Mouse (Mus musculus) embryonic facial prominence, embryonic 11.5 days (tissue): ENCODE data around the gene Onecut3. TPM values are rescaled to one million over a fixed set of nuclear protein-coding genes. Genes with fewer than 3 reads are reported as not detected.

ENCODE experiments used
- ATAC-seq: fragments of 200-750 bp; cut with Nextera tagmentation; replicated peaks from 2 replicates; pipeline ENCODE4 v1.8.0; 2017; ENCODE audit warnings: low read depth; ENCODE audit not compliant: insufficient number of reproducible peaks, low FRiP score, low TSS enrichment
- DNase-seq: peaks from one replicate; pipeline ENCODE4 v3.0.0-alpha.2; 2015; ENCODE audit warnings: low spot score
- H3K27ac ChIP-seq: fragments of 300-500 bp; sonication (generic); replicated peaks from 2 replicates; pipeline ENCODE4 v1.5.1; 2014; ENCODE audit warnings: mild to moderate bottlenecking, low read depth, low read length, control low read depth
- H3K27me3 ChIP-seq: fragments of 300-500 bp; sonication (generic); 2 replicates; pipeline ENCODE4 v1.6.1; 2014; ENCODE audit warnings: mild to moderate bottlenecking, low read length, moderate library complexity, mixed read lengths; ENCODE audit not compliant: control insufficient read depth, insufficient read depth
- H3K36me3 ChIP-seq: fragments of 300-500 bp; sonication (generic); replicated peaks from 2 replicates; pipeline ENCODE4 v1.6.1; 2014; ENCODE audit warnings: low read depth, mild to moderate bottlenecking, low read length, moderate library complexity, mixed read lengths; ENCODE audit not compliant: control insufficient read depth, insufficient read depth
- H3K4me1 ChIP-seq: fragments of 300-500 bp; sonication (generic); 2 replicates; pipeline ENCODE4 v1.6.1; 2014; ENCODE audit warnings: low read length, mixed read lengths; ENCODE audit not compliant: control insufficient read depth, insufficient read depth
- H3K4me2 ChIP-seq: fragments of 300-500 bp; sonication (generic); 2 replicates; pipeline ENCODE4 v1.6.1; 2014; ENCODE audit warnings: low read depth, mild to moderate bottlenecking, control low read depth, low read length, moderate library complexity
- H3K4me3 ChIP-seq: fragments of 300-500 bp; sonication (generic); 2 replicates; pipeline ENCODE4 v1.5.1; 2014; ENCODE audit warnings: low read depth, low read length, control low read depth
- H3K9ac ChIP-seq: fragments of 300-500 bp; sonication (generic); replicated peaks from 2 replicates; pipeline ENCODE4 v1.6.1; 2014; ENCODE audit warnings: mild to moderate bottlenecking, control low read depth, low read length
- H3K9me3 ChIP-seq: fragments of 300-500 bp; sonication (generic); replicated peaks from 2 replicates; pipeline ENCODE4 v1.6.1; 2016; ENCODE audit warnings: mild to moderate bottlenecking, low read length, inconsistent platforms, mixed read lengths; ENCODE audit not compliant: control insufficient read depth
- WGBS: fragments of 180-500 bp; shearing (Covaris S2); extraction: QIAGEN DNeasy Blood & Tissue Kit; methylation state at CpG from one replicate; pipeline ENCODE4 v1.1.7; 2014; 5-methylcytosine and 5-hydroxymethylcytosine counted together
- polyA plus RNA-seq: library from polyadenylated mRNA; unstranded; fragments of >200 nt; fragmentation: Nextera tagmentation; extraction: Ambion mirVana; gene quantifications from 2 replicates; pipeline ENCODE4 v1.2.1, GENCODE M21; 2014

Onecut3 gene
- polyA plus RNA-seq, 1 experiment from 2014 or later = 0.22 TPM

DNA sequence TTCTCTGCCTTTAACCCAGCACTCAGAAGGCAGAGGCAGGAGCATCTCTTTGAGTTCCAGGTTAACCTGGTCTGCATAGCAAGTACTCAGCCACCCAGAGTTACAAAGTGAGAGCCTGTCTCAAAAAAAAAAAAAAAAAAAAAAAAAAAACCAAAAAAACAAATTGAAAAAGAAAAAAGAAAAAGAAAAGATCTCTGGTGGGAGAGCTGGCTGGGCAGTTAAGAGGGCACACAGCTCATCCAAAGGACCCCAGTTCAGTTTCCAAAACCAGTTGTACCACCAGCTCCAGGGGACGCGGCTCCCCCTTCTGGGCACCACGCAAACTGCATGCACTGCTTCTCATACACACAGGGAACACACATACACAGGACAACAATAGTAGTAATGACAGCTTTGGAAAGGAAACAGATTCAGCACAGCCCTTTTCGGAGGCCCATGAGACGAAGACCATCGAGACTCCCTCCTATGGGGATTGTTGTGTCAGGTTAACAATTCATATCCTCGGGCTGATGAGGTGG is 7.7 kb upstream of the Onecut3 start:
- Histone ChIP-seq H3K4me3 (no peak overlapping the region), H3K4me2 (no peak overlapping the region), H3K4me1 (no peaks in the 10 kb centered on the region; the same call in 1 of the 2 replicates), H3K27ac (no peak overlapping the region), H3K36me3 (no peaks in the 10 kb centered on the region), H3K9me3 (no peaks in the 10 kb centered on the region), H3K9ac (no peak overlapping the region), H3K27me3 (peaks cover 69% of the 10 kb centered on the region)
- WGBS = 75% methylated on average over 7 of the region's 7 CpGs
- ATAC-seq (no peak), DNase-seq (no peak)

GRCm38 (mm10) chr10:80490051-80490450 is 4.6 kb upstream of the Onecut3 start:
- no peaks in the 10 kb centered on the region for H3K36me3 ChIP-seq
- no peak for DNase-seq
- H3K27ac ChIP-seq = no peak overlapping the region
- no peak overlapping the region for H3K4me2 ChIP-seq
- WGBS = 2% methylated on average over 22 of the region's 22 CpGs
- H3K4me3 ChIP-seq = no peak overlapping the region
- ATAC-seq = no peak
- no peak overlapping the region for H3K9ac ChIP-seq
- H3K4me1 ChIP-seq = peaks cover 2% of the 10 kb centered on the region; the same call in 1 of the 2 replicates
- no peaks in the 10 kb centered on the region for H3K9me3 ChIP-seq
- H3K27me3 ChIP-seq = peaks cover 83% of the 10 kb centered on the region

DNA sequence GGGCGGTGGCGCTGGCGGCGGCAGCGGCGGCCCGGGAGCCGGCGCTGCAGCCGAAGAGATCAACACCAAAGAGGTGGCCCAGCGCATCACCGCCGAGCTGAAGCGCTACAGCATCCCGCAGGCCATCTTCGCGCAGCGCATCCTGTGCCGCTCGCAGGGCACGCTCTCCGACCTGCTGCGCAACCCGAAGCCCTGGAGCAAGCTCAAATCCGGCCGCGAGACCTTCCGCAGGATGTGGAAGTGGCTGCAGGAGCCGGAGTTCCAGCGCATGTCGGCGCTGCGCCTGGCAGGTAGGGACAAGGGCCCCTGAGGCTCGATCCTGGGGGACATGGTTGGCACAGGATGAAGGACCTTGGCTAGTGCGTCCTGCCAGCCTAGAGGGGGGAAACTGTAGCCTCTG is 1.3 kb downstream of the Onecut3 start:
- ATAC-seq (no peak), DNase-seq (no peak)
- H3K4me3 ChIP-seq = peak overlapping the region; percentile 8; the same call in 1 of the 2 replicates
- no peaks in the 10 kb centered on the region for H3K9me3 ChIP-seq
- under 1% methylated on average over 33 of the region's 35 CpGs for WGBS
- H3K9ac ChIP-seq = no peak overlapping the region; the same call in 1 of the 2 replicates
- peak overlapping the region; percentile 58 for H3K4me2 ChIP-seq
- H3K36me3 ChIP-seq = no peaks in the 10 kb centered on the region
- H3K27ac ChIP-seq = no peak overlapping the region
- H3K27me3 ChIP-seq = peaks cover 99% of the 10 kb centered on the region
- peaks cover 10% of the 10 kb centered on the region for H3K4me1 ChIP-seq

GRCm38 (mm10) chr10:80496421-80496820 is 1.8 kb downstream of the Onecut3 start:
- Histone ChIP-seq H3K4me2 (no peak overlapping the region), H3K4me1 (peaks cover 10% of the 10 kb centered on the region), H3K9ac (no peak overlapping the region), H3K27me3 (peaks cover 99% of the 10 kb centered on the region), H3K9me3 (no peaks in the 10 kb centered on the region), H3K4me3 (no peak overlapping the region), H3K27ac (no peak overlapping the region), H3K36me3 (no peaks in the 10 kb centered on the region)
- DNase-seq (no peak), ATAC-seq (no peak)
- WGBS = 1% methylated on average over 20 of the region's 20 CpGs

- no peak overlapping the region for H3K9ac ChIP-seq
- WGBS = 0% methylated on average over 7 of the region's 7 CpGs
Measured at GRCm38 (mm10) chr10:80502291-80502690, 7.7 kb downstream of the Onecut3 start.

DNA sequence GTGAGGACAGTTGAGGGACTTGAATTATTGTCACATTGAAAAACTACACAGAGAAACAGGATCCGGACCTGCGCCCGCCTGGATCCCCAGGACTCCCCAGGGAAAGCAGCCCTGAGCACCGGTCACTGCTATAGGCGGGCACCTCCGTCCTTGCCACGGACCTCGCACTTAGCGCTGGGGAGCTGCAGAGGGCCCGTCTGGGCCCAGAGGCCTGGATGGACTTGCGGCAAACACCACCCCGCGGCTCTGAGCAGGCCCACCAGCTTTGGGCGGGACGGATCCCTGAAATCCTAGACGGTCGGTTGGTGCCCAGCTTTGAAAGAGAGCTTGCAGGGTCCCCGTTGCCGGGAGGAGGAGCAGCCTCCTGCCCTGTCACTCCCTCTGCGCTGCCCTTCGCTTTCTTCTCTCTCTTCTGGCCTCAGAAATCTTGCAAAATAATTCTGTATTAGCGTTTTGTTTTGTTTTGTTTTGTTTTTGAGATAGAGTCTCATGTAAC is 8.2 kb downstream of the Onecut3 start:
- H3K27ac ChIP-seq = no peak overlapping the region
- DNase-seq (no peak), ATAC-seq (no peak)
- H3K9ac ChIP-seq = no peak overlapping the region
- no peak overlapping the region for H3K4me3 ChIP-seq
- no peaks in the 10 kb centered on the region for H3K4me1 ChIP-seq
- peaks cover 73% of the 10 kb centered on the region for H3K27me3 ChIP-seq
- H3K4me2 ChIP-seq = no peak overlapping the region
- no peaks in the 10 kb centered on the region for H3K9me3 ChIP-seq
- no peaks in the 10 kb centered on the region for H3K36me3 ChIP-seq
- WGBS = under 1% methylated on average over 22 of the region's 22 CpGs

More at GRCm38 (mm10) chr10:80502291-80502690, 7.7 kb downstream of the Onecut3 start:
- Histone ChIP-seq H3K36me3 (no peaks in the 10 kb centered on the region), H3K9me3 (no peaks in the 10 kb centered on the region), H3K4me2 (no peak overlapping the region), H3K27me3 (peaks cover 79% of the 10 kb centered on the region), H3K4me3 (no peak overlapping the region), H3K4me1 (no peaks in the 10 kb centered on the region), H3K27ac (no peak overlapping the region)
- ATAC-seq (no peak), DNase-seq (no peak)

GRCm38 (mm10) chr10:80503599-80504220 is 9.1 kb downstream of the Onecut3 start:
- under 1% methylated on average over 27 of the region's 27 CpGs for WGBS
- Histone ChIP-seq H3K36me3 (no peaks in the 10 kb centered on the region), H3K27me3 (peaks cover 65% of the 10 kb centered on the region), H3K4me1 (no peaks in the 10 kb centered on the region), H3K9ac (no peak overlapping the region), H3K9me3 (no peaks in the 10 kb centered on the region), H3K4me2 (no peak overlapping the region), H3K27ac (no peak overlapping the region), H3K4me3 (no peak overlapping the region)
- DNase-seq = no peak
- ATAC-seq = no peak

DNA sequence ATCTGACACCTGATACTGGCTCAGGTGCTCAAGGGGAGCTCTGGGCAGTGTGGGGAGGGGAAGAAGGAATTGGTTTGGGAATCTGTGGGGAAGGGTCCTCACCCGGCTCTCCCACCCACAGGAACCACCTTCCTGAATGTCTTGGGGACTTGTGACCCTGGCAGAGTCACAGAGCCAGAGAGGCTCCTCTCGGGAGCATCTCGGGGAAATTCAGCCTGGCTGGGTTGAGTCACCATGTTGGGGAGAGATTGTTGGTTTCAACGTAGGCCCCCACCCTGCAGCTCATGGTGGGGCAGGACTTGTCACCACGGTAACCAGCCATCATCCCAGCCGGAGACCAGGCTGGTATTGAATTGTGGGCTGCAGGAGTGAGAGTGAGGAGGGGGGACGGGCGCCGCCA is 10.1 kb downstream of the Onecut3 start:
- Histone ChIP-seq H3K4me2 (no peak overlapping the region), H3K4me1 (no peaks in the 10 kb centered on the region), H3K9me3 (no peaks in the 10 kb centered on the region), H3K27ac (no peak overlapping the region), H3K36me3 (no peaks in the 10 kb centered on the region), H3K9ac (no peak overlapping the region), H3K27me3 (peaks cover 57% of the 10 kb centered on the region), H3K4me3 (no peak overlapping the region)
- ATAC-seq (0 out of 2 replicates have a peak, but pooled peaks have one; percentile 36), DNase-seq (no peak)
- WGBS = 1% methylated on average over 9 of the region's 9 CpGs
